Mouse (Mus musculus): ENCODE measurements at regions not wholly inside any gene's neighbourhood (a gene's known extent, or its start where the extent isn't known, plus 50 kb on each side); places are given as distances from the start of the nearest gene placed in this dataset.

DNA sequence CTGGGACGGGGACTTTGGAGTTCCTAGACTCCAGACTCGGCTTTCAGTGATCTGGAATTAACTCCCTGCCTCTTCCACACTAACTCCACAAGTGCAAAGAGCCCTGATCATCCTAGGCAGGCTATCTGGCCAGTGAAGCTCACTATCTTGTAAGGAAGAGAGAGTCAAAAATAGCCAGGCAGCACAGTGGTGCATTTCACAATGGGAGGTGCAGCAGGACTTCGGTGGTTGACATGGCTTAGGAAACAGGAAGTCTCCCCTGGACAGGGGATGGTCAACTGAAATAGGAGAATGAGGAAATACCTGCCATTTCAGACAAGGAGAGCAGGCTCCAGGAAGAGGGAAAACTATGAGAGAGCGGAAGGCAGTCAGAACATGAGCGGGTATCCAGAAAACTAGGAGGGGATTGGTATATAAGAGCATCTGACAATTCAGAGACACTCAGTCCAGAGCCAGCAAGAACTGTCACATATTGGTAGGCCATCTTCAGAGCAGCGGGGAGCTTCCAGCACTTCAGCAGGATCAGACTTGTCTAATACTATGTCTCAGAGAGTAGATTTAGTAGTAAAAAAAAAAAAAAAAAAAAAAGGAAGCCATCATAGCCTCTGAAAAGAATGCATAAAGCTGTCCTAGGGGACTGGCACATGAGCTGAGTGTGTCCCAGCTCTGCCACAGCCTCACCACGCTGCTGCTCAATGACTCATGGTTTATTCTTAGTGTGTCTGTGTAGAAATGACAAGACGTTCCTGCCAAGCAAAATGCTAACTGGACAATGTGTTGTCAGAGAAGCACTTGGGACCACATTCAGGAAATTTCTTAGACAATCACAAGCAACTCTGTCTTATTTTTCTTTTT lies 184.5 kb upstream of the Cpeb2 start:
- no peak for DNase-seq (ENCODE audit: low spot score in 2 of 2)

DNA sequence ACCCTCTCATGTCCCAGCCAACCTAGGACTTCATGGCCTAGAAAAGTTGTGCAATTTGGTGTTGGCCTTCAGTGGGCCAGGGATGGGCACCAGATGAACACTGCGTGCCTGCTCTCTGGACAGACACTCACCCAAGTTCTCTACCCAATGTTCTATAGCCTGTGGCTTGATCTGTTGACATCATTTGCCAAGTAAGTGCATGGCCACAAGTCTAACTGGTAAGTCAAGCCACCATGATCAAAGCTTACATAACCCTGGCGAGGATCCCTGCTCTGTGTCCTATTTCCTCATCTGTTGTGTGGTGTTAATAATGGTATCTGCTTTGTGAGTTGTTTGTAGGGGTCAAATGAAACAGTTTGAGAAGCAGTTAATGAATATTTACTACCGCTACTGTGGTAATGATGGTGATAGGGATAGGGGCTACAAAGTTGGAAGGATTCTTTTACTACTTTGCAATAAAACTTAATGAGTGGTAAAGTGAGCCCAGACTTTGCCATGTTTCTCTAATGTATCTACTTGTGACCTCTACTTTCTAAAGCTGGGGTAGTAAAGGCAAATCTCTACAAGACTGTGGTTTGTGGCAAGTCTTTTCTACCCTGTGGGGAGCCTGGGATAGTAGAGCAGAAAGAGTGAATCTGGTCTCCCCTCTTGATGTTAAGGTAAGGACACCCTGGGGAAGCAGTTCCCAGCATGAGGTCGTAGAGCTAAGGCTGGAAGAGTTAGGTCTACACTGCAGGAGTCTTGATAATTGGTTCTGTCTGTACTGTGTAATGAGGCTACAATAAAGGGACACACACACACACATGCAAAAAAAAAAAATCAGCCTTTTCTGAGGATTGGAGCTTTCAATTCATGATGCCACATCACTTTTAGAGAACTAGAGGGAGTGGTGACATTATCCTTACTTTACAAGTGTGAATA lies 183.3 kb upstream of the Cpeb2 start:
- DNase-seq (ENCODE audit: low spot score in 2 of 2): no peak

DNA sequence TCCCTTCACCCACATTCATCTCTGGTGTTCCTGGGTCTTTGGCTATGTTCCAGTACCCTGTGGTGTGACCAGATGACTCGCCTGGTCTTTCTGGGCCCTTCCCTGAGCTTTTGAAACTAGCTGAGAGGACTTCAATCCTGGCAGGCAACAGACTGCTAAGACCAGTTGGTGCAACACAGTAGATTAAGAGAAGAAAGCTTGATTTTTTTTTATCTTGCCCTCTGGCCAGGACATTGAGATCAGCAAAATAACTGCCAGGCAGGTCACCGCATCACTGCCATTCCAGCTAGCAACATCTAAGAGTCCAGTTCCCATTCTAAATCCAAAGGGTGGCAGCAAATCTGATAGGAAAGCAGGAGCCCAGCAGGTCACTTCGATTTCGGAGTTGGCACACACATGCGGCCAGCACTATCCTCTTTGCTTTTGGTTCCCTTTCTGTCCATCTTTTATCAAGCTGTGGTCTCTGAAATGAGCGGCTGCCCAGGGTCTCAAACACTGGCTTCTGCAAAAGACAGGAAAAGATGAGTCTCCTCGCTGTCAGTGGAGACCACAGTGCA lies 181.9 kb upstream of the Cpeb2 start:
- no peak for DNase-seq (ENCODE audit: low spot score in 2 of 2)

DNA sequence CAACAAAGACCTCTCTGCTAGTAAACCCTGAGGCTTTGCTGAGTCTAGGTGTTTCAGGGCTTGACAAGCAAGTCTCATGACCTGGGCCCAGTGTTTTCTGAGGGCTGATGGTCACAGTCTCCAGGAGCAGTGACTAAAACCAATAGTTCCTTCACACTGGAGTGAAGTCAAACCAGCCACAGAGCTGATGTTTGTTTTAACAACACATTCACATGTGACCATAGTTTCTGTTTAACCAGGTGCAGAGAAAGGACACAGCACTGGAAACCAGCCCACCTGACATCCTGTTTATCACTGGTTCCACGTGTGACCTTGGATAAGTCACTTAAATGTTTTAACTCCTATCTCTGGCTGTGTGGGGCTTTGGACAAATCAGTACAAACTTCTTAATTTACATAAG lies 180.3 kb upstream of the Cpeb2 start:
- no peak for DNase-seq (ENCODE audit: low spot score in 2 of 2)

DNA sequence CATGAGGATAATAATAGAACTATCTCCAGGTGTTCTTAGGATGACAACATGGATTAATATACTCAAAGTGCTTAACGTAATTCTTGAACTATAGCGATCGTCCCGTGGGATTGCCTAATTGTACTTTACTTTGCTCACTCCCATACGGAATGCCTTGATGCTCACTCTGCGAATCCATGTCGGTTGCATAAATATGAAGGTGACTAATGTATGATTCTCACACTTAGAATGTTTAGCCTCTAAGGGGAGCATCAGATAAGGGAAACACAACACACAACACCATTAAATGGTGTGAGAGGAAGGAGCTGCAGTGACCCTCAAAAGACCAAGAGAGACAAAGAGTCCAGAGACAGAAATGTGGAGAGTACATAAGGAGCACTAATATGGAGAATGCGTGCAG lies 178.4 kb upstream of the Cpeb2 start:
- DNase-seq (ENCODE audit: low spot score in 2 of 2): no peak

DNA sequence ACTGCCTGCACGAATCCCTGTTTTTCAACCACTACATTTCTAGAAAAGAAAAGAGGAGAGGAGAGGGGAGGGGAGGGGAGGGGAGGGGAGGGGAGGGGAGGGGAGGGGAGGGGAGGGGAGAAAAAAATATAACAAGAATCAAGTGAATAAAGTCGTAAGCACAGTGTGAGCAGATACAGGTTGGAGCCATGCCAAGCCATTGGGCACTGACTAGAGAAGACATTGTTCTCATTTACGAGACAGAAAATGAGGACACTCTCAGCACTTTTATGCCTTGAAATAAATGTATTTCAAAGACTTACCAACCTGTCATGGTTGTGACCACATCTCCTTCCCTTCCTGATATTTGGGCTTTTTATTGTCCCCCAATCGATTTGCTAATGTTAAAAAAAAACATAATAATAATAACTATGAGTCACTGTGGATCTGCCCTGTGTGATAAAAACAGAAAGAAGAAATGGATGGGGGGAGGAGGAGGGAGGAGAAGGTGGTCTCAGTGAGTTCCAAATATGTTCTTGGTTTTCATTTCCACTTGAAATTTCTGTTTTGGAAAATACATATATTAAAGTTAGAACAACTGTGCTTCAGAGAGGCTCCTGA lies 177.8 kb upstream of the Cpeb2 start:
- no peak for DNase-seq (ENCODE audit: low spot score in 2 of 2)

DNA sequence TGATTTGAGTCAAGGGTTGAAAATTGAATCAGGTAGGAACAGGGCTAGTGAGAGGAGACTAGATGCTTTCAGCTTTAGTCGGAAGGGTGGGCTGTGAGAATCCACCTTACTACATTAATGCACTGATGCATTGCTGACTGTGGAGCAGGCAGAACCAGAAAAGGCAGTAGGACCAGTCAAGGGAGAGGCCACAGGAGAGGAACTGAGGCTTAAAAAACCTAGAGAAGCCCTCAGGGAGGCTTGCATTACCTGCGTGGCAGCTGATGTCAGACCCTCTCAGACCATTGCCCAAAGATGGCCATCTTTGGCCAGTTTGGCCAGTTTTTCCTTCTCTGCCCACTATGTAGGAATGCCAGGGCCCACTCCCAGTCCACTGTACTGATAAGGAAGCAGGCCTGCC lies 176.5 kb upstream of the Cpeb2 start:
- peak; percentile 49 to 68 for DNase-seq (ENCODE audit: low spot score in 2 of 2)

DNA sequence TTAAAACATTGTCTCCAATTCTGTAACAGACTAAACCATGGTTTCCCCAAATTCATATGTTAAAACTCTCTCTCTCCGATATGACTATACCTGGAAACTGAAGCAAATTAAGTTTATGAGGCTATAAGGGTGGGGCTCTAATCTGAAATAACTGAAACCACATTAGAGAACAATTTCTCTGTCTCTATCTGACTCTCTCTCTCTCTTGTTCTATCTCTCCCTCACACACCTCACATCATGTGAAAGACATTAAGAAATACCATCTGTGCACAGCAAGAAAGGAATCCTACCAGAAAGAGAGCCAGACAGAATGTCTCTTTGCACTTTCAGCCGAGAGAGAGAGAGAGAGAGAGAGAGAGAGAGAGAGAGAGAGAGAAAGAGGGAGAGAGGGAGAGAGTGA lies 171.7 kb upstream of the Cpeb2 start:
- DNase-seq (ENCODE audit: low spot score in 2 of 2): no peak

DNA sequence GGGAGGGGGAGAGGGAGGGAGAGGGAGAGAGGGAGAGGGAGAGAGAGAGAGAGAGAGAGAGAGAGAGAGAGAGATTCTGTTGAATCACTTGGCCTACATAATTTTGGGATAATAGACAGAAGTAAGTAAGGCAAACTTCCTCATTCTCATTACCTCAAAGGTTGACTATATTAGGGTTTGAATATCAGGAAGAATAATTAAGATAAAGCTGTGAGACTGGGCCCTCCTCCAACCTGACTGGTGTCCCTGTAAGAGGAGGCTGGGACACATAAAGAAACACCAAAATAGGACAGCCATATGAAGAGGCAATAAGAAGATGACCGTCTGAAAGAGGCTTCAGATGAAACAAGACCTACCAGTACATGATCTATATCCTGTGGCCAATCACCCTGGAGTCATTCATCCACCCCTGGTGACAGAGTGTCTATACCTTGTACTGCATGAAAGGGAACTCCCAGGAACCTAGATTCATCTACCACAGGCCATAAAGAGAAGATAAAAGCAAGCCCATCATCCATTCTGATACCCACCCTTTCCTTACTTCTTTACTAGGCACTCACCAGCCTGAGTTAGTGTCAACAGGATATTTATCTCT lies 171.1 kb upstream of the Cpeb2 start:
- DNase-seq (ENCODE audit: low spot score in 2 of 2): no peak

DNA sequence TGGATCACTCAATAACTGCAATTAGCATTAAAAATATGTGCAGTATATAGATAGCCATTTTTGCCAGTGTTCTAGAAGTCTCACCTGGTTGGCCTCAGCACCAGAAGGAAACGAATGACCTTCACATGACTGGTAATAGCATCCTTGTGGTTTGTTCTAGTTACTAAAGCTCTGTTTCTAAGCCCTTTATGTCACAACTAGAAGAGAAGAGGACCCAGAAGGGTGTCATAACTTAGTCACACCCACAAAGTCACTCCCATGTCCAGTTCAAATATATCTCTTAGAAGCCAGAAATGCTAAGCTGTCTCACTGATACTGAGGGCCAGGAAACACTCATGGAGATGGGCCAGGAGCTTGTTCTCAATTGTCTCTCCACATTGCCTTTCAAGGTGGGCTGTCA lies 170.5 kb upstream of the Cpeb2 start:
- DNase-seq (ENCODE audit: low spot score in 2 of 2): no peak

DNA sequence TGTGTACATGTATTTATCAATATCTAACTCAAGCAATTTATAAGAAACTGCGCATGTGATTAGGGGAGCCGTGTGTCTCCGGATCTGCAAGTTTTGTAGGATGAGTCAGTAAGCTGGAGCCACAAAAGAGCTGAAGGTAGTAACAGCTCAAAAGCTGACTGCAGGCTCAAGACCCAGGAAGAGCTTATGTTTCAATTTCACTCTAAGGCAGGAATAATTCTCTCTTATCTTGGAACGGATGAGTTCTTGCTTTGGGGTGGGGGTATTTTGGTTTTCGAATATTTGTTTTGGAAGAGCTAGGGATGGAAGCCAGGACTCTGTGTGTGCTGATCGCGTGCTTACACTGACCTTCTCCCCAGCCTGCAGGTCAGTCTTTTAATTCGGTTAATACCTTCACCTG lies 169.6 kb upstream of the Cpeb2 start:
- no peak for DNase-seq (ENCODE audit: low spot score in 2 of 2)

DNA sequence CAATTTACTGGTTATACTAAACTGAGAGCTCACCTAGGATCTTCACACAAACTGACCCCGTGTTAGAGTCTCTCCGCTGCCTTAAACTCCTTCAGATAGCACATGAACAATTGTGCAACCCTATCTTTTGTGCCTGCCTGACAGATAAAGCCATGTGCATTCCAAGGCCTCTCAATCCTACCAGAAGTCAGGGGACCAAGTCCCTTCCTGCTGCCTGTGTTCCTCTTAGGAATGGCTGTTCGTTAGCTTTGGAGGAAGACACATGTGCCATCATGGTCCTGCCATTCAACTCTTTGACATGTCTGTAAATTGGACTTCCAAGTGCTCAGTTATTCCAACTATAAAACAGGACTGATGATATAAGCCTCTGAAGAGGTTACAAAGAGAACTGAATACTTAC lies 161.4 kb upstream of the Cpeb2 start:
- no peak for DNase-seq (ENCODE audit: low spot score in 2 of 2)

DNA sequence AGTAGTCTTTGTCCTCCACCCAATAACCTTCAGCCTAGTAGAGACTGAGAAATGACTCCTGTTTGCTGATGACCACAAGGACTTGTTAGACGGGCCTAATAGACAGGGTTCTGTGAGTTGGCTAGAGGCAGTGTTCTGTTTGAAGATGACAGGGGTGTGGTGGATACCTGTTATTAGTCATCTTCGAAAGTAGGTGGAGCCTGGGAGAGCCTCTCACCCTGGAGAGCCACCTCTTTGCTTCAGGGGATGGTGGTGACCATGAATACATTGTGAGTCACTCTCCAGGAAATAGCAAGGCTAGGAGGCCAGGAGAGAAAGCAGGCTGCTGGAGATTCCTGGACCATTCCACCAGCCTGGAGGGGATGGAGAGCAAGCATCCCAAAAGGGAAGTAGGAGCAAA lies 160.6 kb upstream of the Cpeb2 start:
- DNase-seq (ENCODE audit: low spot score in 2 of 2): peak in 1 of 2 experiments; percentile 15

DNA sequence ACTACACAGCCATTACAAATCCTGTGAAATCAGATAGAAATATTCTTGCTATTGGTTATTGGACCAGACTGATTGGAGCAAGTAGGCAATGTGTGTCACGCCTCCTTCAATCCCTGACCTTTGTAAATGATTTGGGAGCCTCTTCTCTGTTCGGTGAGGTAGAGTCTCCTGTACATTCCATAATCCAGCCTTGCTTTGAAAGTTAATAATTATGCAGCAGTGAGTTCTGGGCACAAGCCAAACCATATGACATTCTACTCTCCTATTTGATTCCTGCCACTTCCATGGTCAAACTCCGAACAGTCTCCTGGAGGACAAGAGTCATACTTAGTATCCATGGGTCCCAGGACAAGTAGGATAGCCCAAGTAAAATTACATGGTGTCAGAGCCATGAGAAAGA lies 158.4 kb upstream of the Cpeb2 start:
- no peak for DNase-seq (ENCODE audit: low spot score in 2 of 2)

DNA sequence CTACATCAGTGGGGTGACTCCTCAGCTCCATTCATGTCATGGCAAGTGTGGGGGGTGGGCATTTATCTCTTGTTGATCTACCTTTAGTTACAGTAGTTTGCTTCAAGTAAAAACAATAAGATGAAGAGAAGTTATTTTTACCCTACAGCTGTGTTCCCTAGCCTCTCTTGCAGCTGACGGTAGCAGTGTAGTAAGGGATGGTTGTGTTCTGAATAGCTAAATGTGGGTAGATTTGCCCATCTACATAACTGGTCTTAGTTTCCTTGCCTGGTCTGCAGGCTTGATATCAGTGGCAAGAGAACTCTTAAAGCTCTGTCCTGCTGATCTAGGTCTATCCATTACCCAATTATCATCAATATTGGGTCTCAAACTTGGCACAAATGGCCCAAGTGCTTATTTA lies 152.7 kb upstream of the Cpeb2 start:
- no peak for DNase-seq (ENCODE audit: low spot score in 2 of 2)

DNA sequence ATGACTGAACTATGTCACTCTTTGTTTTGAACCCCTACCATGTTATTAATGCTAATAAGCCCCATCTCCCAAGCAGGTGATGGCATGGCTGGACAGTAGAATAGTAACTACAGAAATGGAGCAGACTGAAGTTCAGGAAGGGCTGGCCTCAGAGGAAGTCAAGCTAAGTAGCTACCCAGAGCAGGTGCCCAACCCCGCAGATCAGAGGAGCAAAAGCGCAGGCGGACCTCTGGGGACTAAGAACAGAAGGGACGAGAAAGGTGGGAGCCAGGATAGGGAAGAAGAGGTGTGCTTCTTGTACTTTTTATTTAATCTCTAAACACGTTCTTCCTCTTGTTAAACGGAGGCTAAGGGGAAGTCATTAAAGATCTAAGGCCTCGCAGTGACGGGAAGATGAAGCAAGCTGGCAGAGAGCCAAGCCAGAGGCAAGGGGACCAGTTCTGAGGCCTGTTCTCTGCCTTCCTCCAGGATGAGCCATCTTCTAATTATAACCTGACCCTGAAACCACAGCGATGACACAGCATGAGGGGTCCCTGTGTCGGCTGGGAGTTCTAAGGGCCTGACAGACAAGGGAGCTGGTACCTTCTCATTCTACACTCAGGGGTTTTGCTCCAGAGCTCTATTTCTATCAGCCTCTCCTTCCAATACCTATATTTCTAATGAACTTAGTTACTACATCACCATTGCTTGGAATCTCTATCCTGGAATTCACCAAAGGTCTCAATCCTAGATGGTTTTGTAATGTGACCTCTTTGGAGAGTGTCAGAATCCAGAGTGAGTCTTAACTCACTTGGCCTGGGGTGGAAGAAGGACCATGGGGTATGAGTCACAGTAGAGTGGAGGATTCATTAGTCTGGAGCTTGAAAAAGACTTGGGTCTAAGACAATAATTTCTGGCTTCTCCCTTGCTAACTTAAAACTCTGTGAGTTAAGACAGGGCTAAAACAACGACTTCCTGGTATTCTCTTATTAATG lies 151.1 kb upstream of the Cpeb2 start:
- DNase-seq (ENCODE audit: low spot score in 2 of 2): no peak

DNA sequence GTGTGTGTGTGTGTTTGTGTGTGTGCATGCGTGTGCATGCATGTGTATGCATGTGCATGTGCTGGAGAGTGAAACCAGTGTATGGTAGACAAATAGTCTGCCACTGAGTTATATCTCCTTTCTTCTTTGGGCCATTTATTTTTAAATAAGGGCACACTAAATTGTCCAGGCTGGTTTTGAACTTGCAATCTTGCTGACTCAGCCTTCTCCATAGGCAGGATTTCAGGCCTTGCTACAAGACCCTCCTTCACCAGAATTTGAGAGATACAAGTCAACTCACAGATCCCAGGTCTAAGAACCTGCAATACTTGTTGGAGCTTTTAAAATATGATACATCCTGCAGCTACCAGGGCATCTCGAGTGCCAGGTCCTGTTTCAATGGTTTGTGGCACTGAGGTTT lies 145.9 kb upstream of the Cpeb2 start:
- no peak for DNase-seq (ENCODE audit: low spot score in 2 of 2)

DNA sequence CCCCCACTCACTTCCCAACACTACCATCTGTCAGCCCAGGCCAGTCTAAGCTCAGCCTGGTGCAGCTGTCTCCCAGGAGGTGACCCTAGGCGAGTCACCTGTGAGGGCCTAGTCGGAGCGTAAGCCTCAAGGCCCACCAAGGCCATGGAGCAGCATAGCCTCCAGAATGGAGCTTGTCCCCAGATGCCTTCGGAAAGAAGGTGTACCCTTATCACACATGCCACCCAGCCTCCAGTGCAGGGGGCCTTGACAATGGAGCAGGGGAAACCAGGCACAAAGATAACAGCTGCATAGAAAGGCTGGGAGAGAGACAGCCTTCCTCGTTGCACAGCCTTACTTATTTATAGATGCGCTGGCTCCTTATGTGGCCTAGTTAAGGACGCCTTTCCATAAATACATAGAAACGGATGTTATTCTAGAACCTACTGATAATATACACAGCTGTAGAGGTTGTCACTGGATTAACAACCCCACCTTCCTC lies 145.0 kb upstream of the Cpeb2 start:
- no peak for DNase-seq (ENCODE audit: low spot score in 2 of 2)

DNA sequence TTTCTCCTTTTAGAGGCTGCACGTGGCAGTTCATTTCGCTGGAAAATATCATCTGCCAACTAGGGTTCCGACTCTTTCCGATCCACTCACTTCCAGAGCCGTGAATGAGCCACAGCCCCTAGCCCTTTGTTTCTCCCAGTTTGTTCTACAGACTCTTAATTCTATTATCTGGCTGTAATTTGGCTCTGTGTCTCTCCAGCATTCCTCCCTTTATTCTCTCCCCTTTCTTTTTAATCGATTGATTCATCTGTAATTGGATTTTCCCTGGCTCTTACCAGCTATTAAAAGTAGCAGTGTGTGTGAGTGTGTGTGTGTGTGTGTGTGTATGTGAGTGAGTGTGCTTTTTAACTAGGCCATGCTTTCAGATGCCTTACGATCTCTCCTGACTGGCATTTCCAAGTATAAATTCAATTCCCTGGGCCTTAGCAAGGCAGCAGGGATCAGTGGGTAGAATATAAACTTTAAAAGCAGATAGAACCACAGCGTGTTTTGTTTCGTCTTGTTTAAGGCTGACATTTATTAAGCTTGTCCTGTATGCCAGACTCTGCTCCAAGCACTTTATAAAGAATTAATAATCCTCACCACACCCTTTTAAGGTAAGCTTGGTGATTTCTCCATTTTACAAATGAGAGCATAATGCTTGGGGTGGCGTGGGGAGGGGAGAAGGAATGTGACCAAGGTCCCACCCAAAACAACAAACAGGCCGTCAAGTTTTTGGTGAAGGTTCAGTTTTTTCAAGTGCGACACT lies 144.1 kb upstream of the Cpeb2 start:
- no peak for DNase-seq (ENCODE audit: low spot score in 2 of 2)

DNA sequence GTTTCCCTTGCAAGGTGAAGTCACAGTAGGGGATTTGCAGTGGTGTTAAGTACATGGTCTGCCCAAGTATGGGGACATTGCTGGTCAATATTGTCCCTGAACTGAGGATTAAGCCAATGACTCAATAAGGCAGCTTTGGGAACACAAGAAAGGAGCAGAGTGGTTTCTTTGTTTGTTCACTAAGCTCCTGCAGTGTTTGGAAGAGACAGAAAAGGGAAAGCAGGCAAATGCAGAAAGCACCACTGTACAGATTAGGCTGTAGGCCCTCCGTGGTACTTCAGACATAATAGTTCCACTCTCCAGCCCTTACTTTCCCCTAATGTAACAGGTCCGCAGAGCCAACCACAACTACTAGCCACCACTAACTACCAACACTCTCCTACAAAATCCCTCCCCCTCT lies 143.5 kb upstream of the Cpeb2 start:
- DNase-seq (ENCODE audit: low spot score in 2 of 2): no peak

Measured in urinary bladder, adult 18-20 months (tissue).